Mouse (Mus musculus) cerebellum, postnatal 4 days (tissue): ENCODE measurements around the gene Ezh1.

Experiments used
- DNase-seq, 2 experiments: peaks; one replicate each; pipeline ENCODE4 v3.0.0; 2022; ENCODE audit warnings: low spot score in 2 of 2, mixed read lengths in 1 of 2

Ezh1 gene

DNA sequence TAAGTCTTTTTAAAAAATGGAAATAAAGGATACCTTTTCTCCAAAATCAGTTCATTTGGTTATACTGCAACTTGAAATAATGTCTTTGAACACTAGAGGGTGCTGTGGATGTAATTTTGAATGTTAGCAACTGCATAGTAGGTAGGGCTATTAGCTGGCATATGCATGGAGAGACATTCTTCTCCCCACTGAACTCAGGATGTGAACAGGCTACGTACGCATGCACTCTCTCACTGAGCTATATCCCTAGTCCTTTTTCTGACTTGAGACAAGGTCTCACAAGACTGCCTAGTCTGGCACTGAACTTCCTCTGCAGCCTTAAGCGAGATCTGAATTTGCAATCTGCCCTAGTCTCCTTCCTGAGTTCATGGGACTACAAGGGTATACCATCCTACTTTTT lies 14.3 kb downstream of the Ezh1 start:
- DNase-seq: no peak

DNA sequence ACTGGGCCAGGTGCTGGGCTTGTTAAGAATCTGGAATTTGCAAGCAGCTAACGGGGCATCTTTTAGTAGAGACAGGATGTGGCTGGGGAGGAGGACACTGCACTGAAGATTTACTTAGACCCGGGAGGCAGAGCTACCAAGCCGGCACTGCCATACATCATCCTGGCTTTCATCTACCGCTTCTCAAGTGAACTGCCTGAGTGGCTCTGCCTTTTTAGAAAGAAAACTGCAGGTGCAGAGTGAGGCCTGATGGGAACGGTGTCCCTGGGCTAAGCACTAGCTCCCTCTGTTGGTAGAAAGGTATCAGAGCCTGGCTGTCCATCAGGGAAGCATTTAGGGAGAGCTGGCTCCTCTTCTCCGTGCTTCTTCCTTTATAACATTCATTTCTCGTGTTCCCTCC lies 25.3 kb downstream of the Ezh1 start:
- DNase-seq: peak in 1 of 2 experiments; percentile 57

DNA sequence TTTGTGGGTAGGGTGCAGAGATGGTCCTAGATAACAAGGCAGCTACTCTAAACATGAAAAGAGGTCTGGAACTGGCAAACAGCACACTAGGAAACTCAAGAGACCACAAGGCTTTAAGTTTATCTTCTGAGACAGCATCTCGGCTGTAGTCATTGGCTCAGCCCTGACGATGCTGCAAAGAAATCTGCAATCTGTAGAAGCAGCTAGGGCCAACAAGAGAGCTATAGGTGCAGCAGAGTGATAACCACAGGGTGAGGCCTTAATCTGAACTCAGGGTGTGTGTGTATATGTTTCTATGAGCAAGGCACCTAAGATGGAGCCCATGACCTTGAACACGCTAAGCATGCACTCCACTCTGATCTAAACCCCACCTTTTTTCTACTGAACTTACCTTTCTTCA lies 26.7 kb downstream of the Ezh1 start:
- DNase-seq: no peak

DNA sequence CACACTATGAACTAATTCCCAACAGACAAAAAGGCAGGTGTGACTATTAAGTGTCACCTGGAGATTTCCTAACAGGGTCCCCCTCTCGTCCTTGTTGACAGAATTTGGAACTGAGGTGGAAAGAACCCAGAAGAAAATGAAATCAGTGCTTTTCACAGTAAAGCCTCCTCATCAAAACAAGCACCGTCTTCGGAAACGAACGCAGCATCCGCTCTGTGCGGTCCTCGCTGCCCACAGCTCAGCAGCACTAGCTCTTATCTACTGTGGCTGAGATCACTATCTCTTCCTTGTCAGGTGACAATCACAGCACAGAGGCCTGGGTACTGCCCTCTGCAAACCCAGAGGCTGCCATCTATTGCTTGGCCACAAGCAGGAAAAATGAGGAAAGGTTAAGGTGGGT lies 30.1 kb downstream of the Ezh1 start:
- DNase-seq: no peak

DNA sequence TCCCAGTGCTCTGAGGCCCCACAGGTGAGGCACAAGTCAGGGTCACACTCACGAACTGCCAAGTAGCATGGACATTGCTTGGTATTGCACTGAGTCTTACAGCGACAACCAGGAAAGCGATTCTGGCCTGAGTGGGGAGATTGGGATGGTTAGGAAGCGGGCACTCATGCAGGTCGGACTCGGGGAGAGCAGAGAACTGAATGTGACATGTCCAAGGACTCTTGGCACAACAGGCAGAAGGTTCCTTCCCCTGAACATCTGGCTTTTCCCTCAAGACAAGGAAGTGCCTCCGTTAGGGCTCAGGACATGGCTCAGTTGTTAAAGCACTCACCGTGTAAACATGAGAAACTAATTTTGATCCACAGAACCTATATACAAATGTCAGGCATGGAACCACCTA lies 30.7 kb downstream of the Ezh1 start:
- no peak for DNase-seq

DNA sequence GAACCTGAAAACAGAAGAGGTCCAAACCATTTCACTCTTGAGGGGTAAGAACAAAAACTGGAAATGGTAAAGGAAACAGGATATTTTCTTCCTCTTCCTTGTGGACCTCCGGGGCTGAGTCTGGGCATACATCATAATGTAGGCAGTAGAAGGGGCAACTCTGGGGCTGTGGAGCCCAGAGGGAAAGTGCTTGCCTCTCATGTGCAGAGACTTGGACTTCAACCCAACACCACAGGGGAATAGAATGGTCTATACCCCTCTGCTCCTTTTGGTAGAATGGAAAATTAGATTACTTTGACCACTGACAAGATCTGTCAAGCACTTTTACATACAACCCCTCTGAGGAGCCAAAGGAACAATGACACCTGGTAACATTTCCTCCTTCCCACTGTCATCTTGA lies 31.2 kb downstream of the Ezh1 start:
- no peak for DNase-seq

DNA sequence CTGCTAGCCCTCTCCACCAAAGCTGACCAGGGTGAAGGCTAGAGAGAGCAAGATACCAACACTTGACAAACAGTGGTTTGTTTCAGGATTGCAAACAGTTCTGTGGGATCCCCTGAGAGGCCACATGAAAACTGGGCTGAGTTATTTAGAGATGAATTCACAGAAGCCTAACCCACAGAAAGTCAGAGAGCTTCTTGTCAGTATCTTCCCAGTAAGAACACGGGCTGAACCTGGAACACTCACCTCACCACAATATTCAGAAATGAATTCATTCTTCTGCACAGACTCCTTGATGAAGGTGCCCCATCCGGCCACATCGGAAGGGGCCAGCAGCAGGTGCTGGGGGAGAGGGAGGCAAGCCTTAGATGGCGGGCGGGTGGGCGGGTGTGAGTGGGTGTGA lies 31.6 kb downstream of the Ezh1 start:
- DNase-seq: no peak

DNA sequence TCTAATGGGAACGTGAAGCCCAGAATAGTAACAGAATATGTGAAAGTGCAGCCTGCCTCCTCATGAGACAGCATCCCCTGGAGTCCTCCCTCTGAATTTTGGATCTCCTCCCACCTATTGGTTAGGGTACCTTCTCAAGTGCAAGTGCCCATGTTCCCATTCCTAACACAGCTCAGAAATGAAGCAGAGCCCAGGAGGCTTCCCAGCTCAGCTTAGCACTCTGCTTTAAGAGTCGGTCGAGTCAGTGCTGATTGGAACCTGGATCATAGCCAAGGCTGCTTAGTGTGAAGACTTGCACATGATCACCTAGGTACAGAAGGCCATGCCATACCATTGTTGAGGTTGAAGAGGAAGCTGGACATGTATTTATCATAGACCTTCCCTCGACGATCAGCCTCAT lies 32.1 kb downstream of the Ezh1 start:
- no peak for DNase-seq

DNA sequence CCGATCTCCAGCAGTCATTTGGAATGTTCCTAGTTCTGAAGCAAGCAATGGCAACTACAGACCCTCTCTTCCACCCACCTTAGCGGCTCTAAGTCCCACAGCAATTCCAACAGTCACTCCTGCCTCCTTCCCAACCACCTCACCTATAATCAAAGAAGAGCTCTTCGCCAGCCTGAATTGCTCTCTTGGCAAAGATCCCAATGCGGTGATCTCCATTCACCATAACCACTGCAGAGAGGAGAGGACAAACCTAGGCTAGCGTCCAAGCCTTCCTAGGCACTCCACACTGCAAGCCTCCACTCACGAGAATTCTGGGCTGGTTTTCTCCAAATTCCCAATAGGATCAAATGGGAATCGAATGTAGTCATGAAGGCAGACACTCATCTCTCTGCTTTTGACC lies 33.2 kb downstream of the Ezh1 start:
- no peak for DNase-seq

DNA sequence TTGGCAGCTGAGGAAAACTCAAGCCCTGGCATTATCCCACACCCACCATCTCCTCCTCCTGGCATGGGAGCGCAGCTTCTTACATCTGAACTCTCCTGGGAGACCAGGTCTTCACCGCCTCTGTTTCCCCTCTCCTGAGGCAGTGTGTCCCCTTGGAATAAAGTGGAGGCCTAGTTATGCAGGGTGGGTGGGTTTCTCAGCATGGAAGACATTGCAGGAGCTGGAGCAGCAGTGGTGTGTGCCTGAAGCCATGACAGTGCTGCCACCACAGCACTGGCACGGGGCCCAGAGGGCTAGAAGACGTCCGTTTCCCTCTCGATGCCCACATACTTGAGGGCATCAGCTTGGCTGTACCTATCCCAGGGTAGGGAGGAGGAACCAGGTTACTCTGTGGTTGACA lies 33.6 kb downstream of the Ezh1 start:
- no peak for DNase-seq

DNA sequence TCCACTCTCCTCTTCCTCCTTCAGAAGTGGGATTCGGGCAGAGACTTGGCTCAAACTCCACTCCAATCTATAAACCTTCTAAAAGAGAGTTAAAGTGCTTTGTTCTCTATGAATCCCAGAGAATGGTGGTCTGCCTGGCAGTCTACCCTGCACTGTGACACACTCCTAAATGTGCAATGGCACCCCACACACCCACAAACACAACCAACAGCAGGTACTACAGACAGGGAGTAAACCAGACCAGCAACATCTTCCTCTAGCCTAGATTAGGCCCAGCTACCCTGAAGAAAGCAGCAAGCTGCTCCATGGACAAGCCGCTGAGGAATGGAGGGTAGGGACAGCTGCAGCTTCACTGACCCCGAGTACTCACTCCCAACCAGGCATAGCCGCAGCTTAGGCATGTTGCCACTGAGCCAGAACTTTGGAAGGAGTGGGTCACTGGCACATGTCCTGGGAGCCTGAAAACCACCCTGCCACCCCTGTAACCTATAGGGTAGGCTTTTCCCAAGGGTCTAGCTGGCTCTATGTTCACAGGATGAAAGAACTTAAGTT lies 34.3 kb downstream of the Ezh1 start:
- DNase-seq: no peak

DNA sequence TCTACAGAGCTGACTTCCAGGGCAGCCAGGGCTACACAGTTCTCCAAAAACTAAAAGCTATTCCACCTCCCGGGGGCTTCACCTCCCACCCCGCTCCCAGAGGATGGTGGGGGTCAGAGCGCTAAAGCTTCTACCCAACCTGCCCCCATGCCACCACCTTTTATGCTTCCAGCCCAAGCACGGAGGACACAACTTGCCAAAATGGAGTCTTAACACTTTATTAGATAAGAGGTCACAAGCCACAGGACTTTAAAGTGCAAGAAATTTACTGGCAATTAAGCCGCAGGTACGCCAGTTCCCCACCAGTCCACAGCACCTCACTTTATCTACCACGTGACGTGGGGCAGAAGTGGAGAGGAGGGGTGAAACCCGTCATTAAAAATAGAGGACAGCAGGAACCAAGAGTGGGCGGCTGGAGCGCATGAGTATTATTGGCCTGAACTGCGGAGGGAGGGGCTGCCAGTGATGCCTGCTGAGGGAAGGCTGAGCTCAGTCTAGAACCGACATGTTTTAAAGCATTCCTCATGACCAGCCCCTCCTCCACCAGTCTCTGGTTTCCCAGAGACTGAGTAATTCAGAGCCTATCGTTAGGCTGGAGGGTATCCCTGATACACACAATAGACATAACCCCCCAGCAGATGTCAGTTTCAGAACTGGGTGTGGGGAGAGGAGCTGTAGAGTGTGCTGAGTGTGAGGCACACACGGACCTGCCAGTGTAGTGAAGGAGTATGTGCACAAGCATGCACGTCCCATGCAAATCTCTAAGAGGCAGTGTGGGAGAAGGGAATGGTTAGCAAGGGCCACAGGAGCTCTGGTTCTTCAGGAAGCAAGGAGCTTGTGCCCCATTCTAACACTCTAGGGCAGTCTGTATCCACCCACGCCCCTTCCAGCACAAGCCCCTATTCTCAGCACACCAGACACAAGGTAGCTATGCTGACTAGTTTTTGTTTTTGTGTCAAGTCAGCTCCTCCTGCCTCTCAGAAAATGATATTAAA lies 35.1 kb downstream of the Ezh1 start:
- no peak for DNase-seq

DNA sequence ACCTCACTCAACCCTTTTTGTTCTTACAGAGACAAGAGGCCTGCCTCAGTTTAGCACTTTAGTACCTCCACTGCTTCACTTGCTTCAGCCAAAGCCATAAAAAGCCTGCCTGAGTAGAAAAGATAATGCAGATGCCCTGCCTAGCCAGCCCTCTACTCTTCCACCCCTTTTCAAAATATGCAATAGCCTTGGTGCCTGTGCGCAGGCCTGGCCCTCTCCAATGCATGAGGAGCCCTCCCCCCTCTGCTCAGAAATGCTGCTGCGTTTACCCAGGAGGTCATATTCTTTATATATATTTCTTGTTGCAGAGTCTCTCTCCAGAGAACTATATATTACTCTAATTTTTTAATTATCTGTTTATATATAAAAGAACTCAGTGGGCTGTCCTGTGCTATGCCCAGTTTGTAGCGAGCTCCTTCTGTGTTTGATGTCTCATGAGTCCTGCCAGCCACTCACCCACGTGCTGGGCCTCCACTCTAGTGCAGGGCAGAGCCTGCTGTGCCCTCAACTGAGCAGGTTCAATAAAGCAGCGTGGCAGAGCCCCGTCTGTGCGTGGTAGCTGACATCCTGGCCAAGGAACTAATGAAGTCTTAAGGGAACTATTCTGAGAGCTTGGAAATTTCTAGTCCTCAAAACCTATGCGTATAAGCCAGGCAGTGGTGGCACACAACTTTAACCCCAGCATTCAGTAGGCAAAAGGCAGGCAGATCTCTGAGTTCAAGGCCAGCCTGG lies 35.9 kb downstream of the Ezh1 start:
- DNase-seq: no peak

DNA sequence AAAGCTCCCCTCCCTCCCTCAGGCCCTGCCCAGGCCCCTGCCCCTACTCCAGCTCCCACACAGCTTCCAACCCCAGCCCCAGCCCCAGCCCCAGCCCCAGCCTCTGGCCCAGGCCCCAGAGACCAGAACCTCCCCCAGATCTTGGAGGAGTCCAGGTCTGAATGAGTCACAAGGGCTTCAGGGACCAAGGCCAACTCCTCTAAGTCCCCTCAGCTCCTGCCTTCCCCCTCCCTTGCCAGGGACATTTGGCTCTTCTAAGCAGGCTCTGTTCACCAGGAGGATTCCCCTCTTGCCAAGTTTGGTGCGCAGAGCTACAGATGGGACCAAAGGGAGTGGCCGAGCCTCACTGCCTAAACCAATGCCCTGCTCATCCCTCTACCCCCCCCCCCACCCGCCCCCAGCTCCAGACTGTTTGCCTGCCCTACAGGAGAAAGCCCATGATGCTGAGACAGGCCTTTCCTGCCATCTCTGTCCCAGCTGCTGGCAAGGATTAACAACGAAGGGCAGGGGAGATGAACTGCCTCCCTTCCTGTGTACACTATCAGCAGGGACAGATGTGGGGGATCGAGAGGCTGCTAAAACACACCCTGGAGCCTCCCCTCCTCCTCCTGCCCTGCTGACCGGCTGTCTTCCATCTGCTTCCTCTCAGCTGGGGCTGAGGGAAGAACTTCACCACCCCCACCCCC lies 36.6 kb downstream of the Ezh1 start:
- peak in 1 of 2 experiments; percentile 78 for DNase-seq

DNA sequence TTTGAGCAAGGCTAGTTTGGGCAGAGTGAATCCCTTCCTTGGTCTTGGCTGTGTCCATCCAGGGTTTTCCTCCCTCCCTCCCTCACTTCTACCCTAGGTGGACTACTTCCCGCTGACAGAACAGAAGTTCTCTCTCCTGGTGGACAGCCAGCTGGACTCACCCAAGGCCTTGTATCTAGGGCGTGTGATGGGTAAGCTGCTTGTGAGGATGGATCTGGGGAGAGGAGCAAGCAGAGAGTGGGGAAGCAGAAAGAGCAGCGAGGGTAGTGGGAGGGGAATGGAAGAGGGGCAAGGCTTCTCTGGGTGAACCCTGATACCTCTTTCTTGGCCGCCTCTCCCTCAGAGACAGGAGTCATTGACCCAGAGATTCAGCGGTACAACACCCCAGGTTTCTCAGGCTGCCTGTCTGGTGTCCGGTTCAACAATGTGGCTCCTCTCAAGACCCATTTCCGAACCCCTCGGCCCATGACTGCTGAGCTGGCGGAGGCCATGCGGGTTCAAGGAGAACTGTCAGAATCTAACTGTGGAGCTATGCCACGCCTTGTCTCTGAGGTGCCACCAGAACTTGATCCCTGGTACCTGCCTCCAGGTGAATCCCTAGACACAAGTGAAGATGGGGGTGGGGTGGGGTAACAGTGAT lies 38.0 kb downstream of the Ezh1 start:
- DNase-seq: no peak

DNA sequence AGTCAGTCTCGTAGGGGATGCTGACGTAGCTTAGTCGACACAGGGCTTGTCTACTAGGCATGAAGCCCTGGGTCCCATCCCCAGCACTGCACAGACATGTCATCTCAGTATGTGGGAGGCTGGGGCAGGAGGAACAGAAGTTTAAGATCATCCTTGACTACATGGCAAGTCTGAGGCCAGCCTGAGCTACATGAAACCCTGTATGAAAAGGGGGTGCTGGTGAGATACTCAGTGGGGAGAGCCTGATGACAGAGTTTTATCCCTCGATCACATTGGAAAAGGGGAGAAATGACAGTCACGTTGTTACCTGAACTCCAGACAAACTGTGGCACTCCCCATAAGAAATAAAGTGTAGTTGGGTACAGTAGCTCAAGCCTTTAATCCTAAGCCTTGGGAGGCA lies 38.7 kb downstream of the Ezh1 start:
- no peak for DNase-seq

DNA sequence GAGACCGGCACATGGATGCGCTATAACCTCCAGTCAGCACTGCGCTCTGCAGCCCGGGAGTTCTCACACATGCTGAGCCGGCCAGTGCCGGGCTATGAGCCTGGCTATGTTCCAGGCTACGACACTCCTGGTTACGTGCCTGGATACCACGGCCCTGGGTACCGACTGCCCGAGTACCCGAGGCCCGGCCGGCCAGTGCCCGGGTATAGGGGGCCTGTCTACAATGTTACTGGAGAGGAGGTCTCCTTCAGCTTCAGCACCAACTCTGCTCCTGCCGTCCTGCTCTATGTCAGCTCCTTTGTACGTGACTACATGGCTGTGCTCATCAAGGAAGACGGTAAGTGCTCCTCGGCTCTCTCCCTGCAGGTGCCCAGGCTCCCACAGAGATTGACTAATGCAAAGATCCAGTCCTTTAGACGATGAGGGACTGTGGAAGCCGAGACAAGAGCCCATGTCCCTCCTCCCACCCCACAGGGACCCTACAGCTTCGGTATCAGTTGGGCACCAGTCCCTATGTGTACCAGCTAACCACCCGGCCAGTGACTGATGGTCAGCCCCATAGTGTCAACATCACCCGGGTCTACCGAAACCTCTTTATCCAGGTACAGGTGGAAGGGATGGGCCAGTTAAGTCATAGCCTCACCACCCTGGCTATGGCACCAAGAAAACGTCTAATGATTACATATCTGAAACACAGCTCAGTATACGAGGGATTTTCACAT lies 39.6 kb downstream of the Ezh1 start:
- no peak for DNase-seq

DNA sequence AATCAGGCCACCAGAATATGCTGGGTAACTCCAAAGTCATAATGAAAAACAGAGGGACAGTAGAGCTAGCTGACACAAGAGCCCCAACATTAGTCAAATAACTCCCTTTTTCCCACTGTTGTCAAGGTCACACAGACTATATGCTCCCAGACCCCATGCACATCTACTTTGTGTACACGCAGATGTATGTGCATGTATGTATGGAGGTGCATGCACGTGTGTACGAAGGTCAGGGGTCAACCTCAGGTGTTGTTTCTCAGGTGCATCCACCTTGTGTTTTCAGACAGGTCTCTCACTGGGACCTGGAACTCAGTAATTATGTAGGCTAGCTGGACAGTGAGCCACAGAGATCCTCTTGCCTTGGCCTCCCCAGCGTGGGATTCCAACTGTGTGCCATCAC lies 40.8 kb downstream of the Ezh1 start:
- no peak for DNase-seq

DNA sequence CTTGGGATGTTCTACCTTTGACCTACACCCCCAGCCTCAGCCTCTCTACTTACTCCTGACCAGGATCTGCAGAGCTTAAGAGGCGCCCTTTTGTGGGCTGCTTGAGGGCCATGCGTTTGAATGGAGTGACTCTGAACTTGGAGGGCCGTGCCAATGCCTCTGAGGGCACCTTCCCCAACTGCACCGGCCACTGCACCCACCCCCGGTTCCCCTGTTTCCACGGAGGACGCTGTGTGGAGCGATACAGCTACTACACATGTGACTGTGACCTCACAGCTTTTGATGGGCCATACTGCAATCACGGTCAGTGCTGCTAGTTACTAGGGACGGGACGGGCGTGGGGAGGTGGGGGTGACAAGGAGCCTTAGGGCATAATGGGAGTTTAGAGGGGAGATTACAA lies 41.3 kb downstream of the Ezh1 start:
- no peak for DNase-seq

DNA sequence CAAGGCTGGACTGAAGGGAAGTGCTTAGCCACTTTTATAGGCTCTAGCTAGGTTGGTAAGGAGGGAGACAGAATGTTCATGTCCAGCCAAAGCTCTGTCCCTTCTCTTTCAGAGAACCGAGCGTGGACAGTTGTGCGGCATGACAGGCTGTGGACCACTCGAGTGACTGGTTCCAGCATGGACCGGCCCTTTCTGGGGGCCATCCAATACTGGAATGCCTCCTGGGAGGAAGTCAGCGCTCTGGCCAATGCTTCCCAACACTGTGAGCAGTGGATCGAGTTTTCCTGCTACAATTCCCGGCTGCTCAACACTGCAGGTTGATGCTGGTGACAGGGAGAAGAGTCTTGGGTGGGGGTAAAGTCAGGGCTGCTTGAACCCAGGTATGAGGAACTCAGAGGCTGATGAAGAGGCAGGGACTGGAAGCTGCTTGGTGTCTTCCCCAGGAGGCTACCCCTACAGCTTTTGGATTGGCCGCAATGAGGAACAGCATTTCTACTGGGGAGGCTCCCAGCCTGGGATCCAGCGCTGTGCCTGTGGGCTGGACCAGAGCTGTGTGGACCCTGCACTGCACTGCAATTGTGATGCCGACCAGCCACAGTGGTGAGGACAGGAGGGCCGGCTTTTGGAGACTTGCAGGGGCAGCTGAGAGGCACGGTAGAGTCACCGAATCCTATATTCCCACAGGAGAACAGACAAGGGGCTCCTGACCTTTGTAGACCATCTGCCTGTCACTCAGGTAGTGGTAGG lies 43.3 kb downstream of the Ezh1 start:
- DNase-seq: no peak
